Mouse (Mus musculus): Measurements from ENCODE around the gene Rptor.

GRCm38 (mm10) chr11:119715841-119716596 lies 113.3 kb downstream of the Rptor start:
- TF ChIP-seq CTCF (IDR thresholded peaks at IDR 0.05; ENCODE audit: low read depth, low read length) (no peak), POLR2A (IDR thresholded peaks at IDR 0.05; ENCODE audit: extremely low read depth, insufficient read depth, low read length) (no peak)

Data from liver, adult 2 months (tissue).